Mouse (Mus musculus) bone marrow, adult 2 months (tissue): ENCODE data around the gene 1700016H13Rik.

ENCODE experiments used
- CTCF ChIP-seq: fragments of 200-500 bp; IDR thresholded peaks from 2 replicates; pipeline ENCODE4 v1.5.1; 2011; ENCODE audit warnings: low read length, control low read depth; ENCODE audit not compliant: control insufficient read depth, insufficient read depth
- POLR2A ChIP-seq: fragments of 200-500 bp; IDR thresholded peaks from 2 replicates; pipeline ENCODE4 v1.6.1; 2011; ENCODE audit warnings: low read depth, mild to moderate bottlenecking, control low read depth, low read length, borderline replicate concordance; ENCODE audit not compliant: control insufficient read depth

GRCm38 (mm10) chr5:103610148-103610547 is 45.7 kb downstream of the 1700016H13Rik start:
- TF ChIP-seq CTCF (no peak), POLR2A (no peak)
